Mouse (Mus musculus): ENCODE data around the gene Fbh1. TPM values are rescaled to one million over a fixed set of nuclear protein-coding genes. Genes with fewer than 3 reads are reported as not detected.

Fbh1 gene
- polyA plus RNA-seq (2012; rRNA removed) = 105 and 110 TPM in 2 replicates

GRCm38 (mm10) chr2:11777091-11778068 lies at the start of gene Fbh1, which contains the start of gene Ankrd16:
TSS of gene Fbh1 (minus strand) at chr2:11777582.
TSS of gene Ankrd16 (plus strand) at chr2:11777876.
- TF ChIP-seq CTCF (IDR thresholded peaks at IDR 0.05; ENCODE audit: borderline replicate concordance, extremely low read depth, insufficient read depth, insufficient read length) (peak; percentile 22; the same call in 1 of the 2 replicates), POLR2A (IDR thresholded peaks at IDR 0.05; ENCODE audit: borderline replicate concordance, extremely low read depth, insufficient read depth, insufficient read length, poor library complexity, severe bottlenecking) (peak; percentile 62; the same call in 1 of the 2 replicates)
- peak; percentile 100 for DNase-seq (ENCODE audit: low read depth)

GRCm38 (mm10) chr2:11801299-11801930 lies 24.0 kb upstream of the Fbh1 start:
- no peak for DNase-seq (ENCODE audit: low read depth)

GRCm38 (mm10) chr2:11797930-11798364 lies 20.6 kb upstream of the Fbh1 start:
- no peak for DNase-seq (ENCODE audit: low read depth)
- TF ChIP-seq POLR2A (IDR thresholded peaks at IDR 0.05; ENCODE audit: borderline replicate concordance, extremely low read depth, insufficient read depth, insufficient read length, poor library complexity, severe bottlenecking) (no peak), CTCF (IDR thresholded peaks at IDR 0.05; ENCODE audit: borderline replicate concordance, extremely low read depth, insufficient read depth, insufficient read length) (no peak)

More at GRCm38 (mm10) chr2:11801299-11801930, 24.0 kb upstream of the Fbh1 start:
- TF ChIP-seq CTCF (IDR thresholded peaks at IDR 0.05; ENCODE audit: borderline replicate concordance, extremely low read depth, insufficient read depth, insufficient read length) (no peak), POLR2A (IDR thresholded peaks at IDR 0.05; ENCODE audit: borderline replicate concordance, extremely low read depth, insufficient read depth, insufficient read length, poor library complexity, severe bottlenecking) (no peak)

GRCm38 (mm10) chr2:11794668-11795067 lies 17.3 kb upstream of the Fbh1 start:
- no peak for DNase-seq (ENCODE audit: low read depth)
- TF ChIP-seq CTCF (IDR thresholded peaks at IDR 0.05; ENCODE audit: borderline replicate concordance, extremely low read depth, insufficient read depth, insufficient read length) = no peak
- no peak for TF ChIP-seq POLR2A (IDR thresholded peaks at IDR 0.05; ENCODE audit: borderline replicate concordance, extremely low read depth, insufficient read depth, insufficient read length, poor library complexity, severe bottlenecking)

GRCm38 (mm10) chr2:11784159-11784558 lies 6.8 kb upstream of the Fbh1 start:
- no peak for DNase-seq (ENCODE audit: low read depth)
- TF ChIP-seq POLR2A (IDR thresholded peaks at IDR 0.05; ENCODE audit: borderline replicate concordance, extremely low read depth, insufficient read depth, insufficient read length, poor library complexity, severe bottlenecking) (no peak), CTCF (IDR thresholded peaks at IDR 0.05; ENCODE audit: borderline replicate concordance, extremely low read depth, insufficient read depth, insufficient read length) (no peak)

- DNase-seq (ENCODE audit: low read depth) = peak; percentile 97
- peak; percentile 37; the same call in 1 of the 2 replicates for TF ChIP-seq CTCF (IDR thresholded peaks at IDR 0.05; ENCODE audit: borderline replicate concordance, extremely low read depth, insufficient read depth, insufficient read length)
- peak; percentile 27; the same call in 1 of the 2 replicates for TF ChIP-seq POLR2A (IDR thresholded peaks at IDR 0.05; ENCODE audit: borderline replicate concordance, extremely low read depth, insufficient read depth, insufficient read length, poor library complexity, severe bottlenecking)
These were observed 873 bp upstream of the Fbh1 start for GRCm38 (mm10) chr2:11778087-11778823.

- no peak for DNase-seq (ENCODE audit: low read depth)
- TF ChIP-seq CTCF (IDR thresholded peaks at IDR 0.05; ENCODE audit: borderline replicate concordance, extremely low read depth, insufficient read depth, insufficient read length) (no peak), POLR2A (IDR thresholded peaks at IDR 0.05; ENCODE audit: borderline replicate concordance, extremely low read depth, insufficient read depth, insufficient read length, poor library complexity, severe bottlenecking) (no peak)
These were observed 967 bp downstream of the Fbh1 start for GRCm38 (mm10) chr2:11776415-11776814.

GRCm38 (mm10) chr2:11775121-11775520 lies 2.3 kb downstream of the Fbh1 start:
- no peak for DNase-seq (ENCODE audit: low read depth)
- no peak for TF ChIP-seq POLR2A (IDR thresholded peaks at IDR 0.05; ENCODE audit: borderline replicate concordance, extremely low read depth, insufficient read depth, insufficient read length, poor library complexity, severe bottlenecking)
- TF ChIP-seq CTCF (IDR thresholded peaks at IDR 0.05; ENCODE audit: borderline replicate concordance, extremely low read depth, insufficient read depth, insufficient read length) = no peak

GRCm38 (mm10) chr2:11774426-11774825 lies 3.0 kb downstream of the Fbh1 start:
- no peak for DNase-seq (ENCODE audit: low read depth)
- TF ChIP-seq POLR2A (IDR thresholded peaks at IDR 0.05; ENCODE audit: borderline replicate concordance, extremely low read depth, insufficient read depth, insufficient read length, poor library complexity, severe bottlenecking) (no peak), CTCF (IDR thresholded peaks at IDR 0.05; ENCODE audit: borderline replicate concordance, extremely low read depth, insufficient read depth, insufficient read length) (no peak)

GRCm38 (mm10) chr2:11772401-11772800 lies 5.0 kb downstream of the Fbh1 start:
- no peak for DNase-seq (ENCODE audit: low read depth)
- TF ChIP-seq POLR2A (IDR thresholded peaks at IDR 0.05; ENCODE audit: borderline replicate concordance, extremely low read depth, insufficient read depth, insufficient read length, poor library complexity, severe bottlenecking) (no peak), CTCF (IDR thresholded peaks at IDR 0.05; ENCODE audit: borderline replicate concordance, extremely low read depth, insufficient read depth, insufficient read length) (no peak)
